Mouse (Mus musculus) stomach, postnatal 0 days (tissue): ENCODE results near the gene Trmt11.

Experiments
- CTCF ChIP-seq: IDR thresholded peaks from 2 replicates; pipeline ENCODE4 v1.5.1; 2016; ENCODE audit warnings: antibody characterized with exemption, low read depth, mild to moderate bottlenecking, moderate library complexity
- EP300 ChIP-seq: optimal IDR thresholded peaks from 2 replicates; pipeline ENCODE3; 2016; ENCODE audit warnings: antibody characterized with exemption

DNA sequence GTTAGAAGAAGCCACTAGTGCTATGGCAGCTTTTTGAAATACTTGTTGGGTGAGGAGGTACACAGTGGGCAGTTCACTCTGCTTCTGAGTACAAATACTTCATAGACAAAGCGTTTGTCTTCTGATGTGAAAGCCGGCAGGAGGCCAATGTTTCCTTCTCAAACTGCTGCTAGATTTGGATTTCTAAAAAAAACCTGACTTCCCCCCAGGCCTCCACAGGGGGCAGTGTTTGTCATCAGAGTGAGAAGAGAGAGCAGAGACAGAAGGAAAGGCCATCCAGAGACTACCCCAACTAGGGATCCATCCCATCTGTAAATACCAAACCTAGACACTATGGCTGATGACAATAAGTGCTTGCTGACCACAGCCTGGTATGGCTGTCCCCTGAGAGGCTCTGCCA, 83.3 kb downstream of the Trmt11 start:
- TF ChIP-seq CTCF = peak; percentile 34
- TF ChIP-seq EP300 = no peak
